Mouse (Mus musculus): Measurements from ENCODE around the gene Mlc1. TPM values are rescaled to one million over a fixed set of nuclear protein-coding genes. Genes with fewer than 3 reads are reported as not detected.

The Mlc1 gene
- total and polyA plus RNA-seq, 2 experiments: not detected

DNA sequence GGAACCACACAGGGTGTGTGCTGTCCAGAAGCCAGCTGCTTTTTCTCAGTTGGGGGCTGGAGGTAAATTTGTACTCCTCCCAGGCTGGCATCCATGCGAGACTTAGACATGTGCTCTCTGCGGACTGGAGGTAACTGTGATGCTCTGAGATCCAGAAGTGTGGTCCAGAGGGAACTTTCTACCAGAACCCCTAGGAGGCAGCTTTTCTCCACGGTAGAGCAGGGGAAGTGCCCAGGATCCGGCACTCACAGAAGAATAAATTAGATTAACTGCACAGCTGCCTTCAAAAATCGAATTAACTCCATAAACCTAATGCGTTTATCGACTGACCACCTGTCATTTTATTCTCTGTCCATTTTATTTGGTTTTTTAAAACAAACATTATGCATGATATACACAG lies 44.7 kb downstream of the Mlc1 start:
- Histone ChIP-seq H3K79me2 (ENCODE audit: control insufficient read depth, insufficient read depth, low read length) (no peaks in the 10 kb centered on the region), H3K4me1 (ENCODE audit: control insufficient read depth, insufficient read depth, low read length) (no peaks in the 10 kb centered on the region), H3K36me3 (ENCODE audit: control insufficient read depth, insufficient read depth, low read length) (no peaks in the 10 kb centered on the region), H3K27ac (replicated peaks; ENCODE audit: insufficient read depth, low read depth, low read length) (no peak overlapping the region), H3K27me3 (ENCODE audit: control insufficient read depth, insufficient read depth, low read length) (no peaks in the 10 kb centered on the region), H3K9ac (ENCODE audit: low read depth, low read length) (no peak overlapping the region), H3K4me3 (ENCODE audit: insufficient read depth, low read depth, low read length) (no peak overlapping the region)
- WGBS: 64% methylated on average over 7 of the region's 7 CpGs
- peak; percentile 17; the same call in 1 of the 2 replicates for TF ChIP-seq CTCF (IDR thresholded peaks at IDR 0.05; ENCODE audit: low read depth, low read length)
- TF ChIP-seq POLR2A (IDR thresholded peaks at IDR 0.05; ENCODE audit: extremely low read depth, insufficient read depth, low read length): no peak
- no peak for DNase-seq (ENCODE audit: extremely low read depth, low read depth, low spot score)

DNA sequence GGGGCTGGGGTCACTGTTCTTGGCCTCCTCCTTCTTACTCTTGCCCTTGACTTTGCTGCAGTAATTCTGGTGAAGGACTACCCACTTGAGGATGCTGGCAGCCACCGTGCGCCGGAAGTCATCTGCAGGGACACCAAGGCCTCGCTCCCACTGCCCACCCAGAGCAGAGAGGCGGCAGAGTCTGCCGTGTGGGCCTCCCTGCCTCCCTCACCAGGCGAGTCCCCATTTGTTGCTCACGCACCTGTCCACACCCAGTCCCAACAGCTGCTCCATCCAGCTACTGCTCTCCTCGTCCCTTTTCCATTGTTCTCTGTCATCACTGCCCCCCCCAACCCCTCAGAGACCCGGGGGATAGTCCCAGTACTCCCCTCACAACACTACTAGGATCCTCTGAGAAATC lies 46.1 kb downstream of the Mlc1 start:
- WGBS: 88% methylated on average over 10 of the region's 10 CpGs
- no peak overlapping the region for H3K4me3 ChIP-seq (ENCODE audit: insufficient read depth, low read depth, low read length)
- H3K27me3 ChIP-seq (ENCODE audit: control insufficient read depth, insufficient read depth, low read length): no peaks in the 10 kb centered on the region
- H3K27ac ChIP-seq (replicated peaks; ENCODE audit: insufficient read depth, low read depth, low read length): no peak overlapping the region
- no peak overlapping the region for H3K9ac ChIP-seq (ENCODE audit: low read depth, low read length)
- DNase-seq (ENCODE audit: extremely low read depth, low read depth, low spot score): no peak
- H3K4me1 ChIP-seq (ENCODE audit: control insufficient read depth, insufficient read depth, low read length): no peaks in the 10 kb centered on the region
- H3K79me2 ChIP-seq (ENCODE audit: control insufficient read depth, insufficient read depth, low read length): no peaks in the 10 kb centered on the region
- H3K36me3 ChIP-seq (ENCODE audit: control insufficient read depth, insufficient read depth, low read length): no peaks in the 10 kb centered on the region
- no peak for TF ChIP-seq CTCF (IDR thresholded peaks at IDR 0.05; ENCODE audit: low read depth, low read length)
- no peak for TF ChIP-seq POLR2A (IDR thresholded peaks at IDR 0.05; ENCODE audit: extremely low read depth, insufficient read depth, low read length)

DNA sequence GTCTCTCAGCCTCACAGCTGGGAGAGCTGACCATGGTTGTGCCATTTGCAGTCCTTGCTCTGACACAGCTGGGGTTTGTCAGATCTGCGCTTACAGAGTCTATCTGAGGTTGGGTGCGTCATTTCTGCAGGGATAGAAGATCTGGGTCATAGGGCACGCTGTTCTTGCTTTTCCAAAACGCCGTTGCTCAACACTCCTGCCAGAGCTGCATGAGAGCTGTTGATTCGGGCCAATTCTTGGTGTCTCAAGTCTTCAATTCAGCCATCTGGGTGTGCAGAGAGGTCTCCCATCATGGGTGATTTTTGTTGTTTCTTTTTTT lies 56.9 kb downstream of the Mlc1 start:
- Histone ChIP-seq H3K27me3 (ENCODE audit: control insufficient read depth, insufficient read depth, low read length) (no peaks in the 10 kb centered on the region), H3K27ac (replicated peaks; ENCODE audit: insufficient read depth, low read depth, low read length) (peak overlapping the region; percentile 84), H3K4me3 (ENCODE audit: insufficient read depth, low read depth, low read length) (no peak overlapping the region), H3K79me2 (ENCODE audit: control insufficient read depth, insufficient read depth, low read length) (no peaks in the 10 kb centered on the region), H3K9ac (ENCODE audit: low read depth, low read length) (peak overlapping the region; percentile 45; the same call in 1 of the 2 replicates), H3K4me1 (ENCODE audit: control insufficient read depth, insufficient read depth, low read length) (peaks cover 24% of the 10 kb centered on the region), H3K36me3 (ENCODE audit: control insufficient read depth, insufficient read depth, low read length) (no peaks in the 10 kb centered on the region)
- peak; percentile 91 for DNase-seq (ENCODE audit: extremely low read depth, low read depth, low spot score)
- 6% methylated on average over 6 of the region's 6 CpGs for WGBS
- TF ChIP-seq POLR2A (IDR thresholded peaks at IDR 0.05; ENCODE audit: extremely low read depth, insufficient read depth, low read length) (no peak), CTCF (IDR thresholded peaks at IDR 0.05; ENCODE audit: low read depth, low read length) (no peak)

DNA sequence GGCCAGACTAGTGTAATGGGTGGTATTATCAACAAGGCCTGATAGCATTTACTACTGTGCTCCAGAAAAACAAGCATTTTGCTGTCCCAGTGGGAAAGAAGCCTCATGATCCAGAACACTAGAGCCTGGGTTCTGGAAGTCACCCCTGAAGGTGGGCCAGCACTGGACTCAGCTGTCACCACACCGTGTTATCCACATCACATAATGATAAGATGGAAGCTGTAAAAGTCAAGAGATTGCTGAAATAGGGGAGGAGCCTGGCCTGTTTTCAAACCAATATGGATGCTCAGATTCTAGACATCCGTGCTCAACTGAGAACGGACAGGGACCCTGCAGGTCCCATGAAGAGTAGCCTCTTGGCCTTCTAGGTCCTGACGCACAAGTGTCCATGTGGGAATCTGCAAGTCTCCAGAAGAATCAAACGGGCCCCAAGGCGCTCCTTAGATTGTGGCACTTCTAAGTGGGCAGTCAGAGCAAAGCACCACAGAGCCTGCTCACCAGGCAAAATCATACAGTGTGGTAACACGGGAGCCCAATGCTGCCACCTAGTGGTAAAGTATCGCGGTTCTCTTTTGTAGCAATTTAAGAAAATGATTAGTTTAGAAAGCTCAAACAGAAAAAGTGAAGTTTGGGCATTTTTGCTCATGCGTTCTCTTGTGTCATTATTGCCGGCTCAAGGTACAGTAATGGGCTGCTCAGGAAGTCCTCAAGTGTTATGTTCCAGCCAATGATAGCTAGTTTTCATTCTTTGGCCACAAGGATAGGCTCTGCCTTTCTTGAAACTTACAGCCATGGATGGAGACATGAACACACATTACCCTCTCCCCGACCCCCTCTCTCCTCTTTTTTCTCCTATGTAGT lies 57.4 kb downstream of the Mlc1 start:
- WGBS: 14% methylated on average over 12 of the region's 12 CpGs
- H3K79me2 ChIP-seq (ENCODE audit: control insufficient read depth, insufficient read depth, low read length): no peaks in the 10 kb centered on the region
- peak overlapping the region; percentile 45; the same call in 1 of the 2 replicates for H3K9ac ChIP-seq (ENCODE audit: low read depth, low read length)
- DNase-seq (ENCODE audit: extremely low read depth, low read depth, low spot score): peak; percentile 82
- H3K27me3 ChIP-seq (ENCODE audit: control insufficient read depth, insufficient read depth, low read length): no peaks in the 10 kb centered on the region
- no peak for TF ChIP-seq POLR2A (IDR thresholded peaks at IDR 0.05; ENCODE audit: extremely low read depth, insufficient read depth, low read length)
- TF ChIP-seq CTCF (IDR thresholded peaks at IDR 0.05; ENCODE audit: low read depth, low read length): peak; percentile 69
- H3K36me3 ChIP-seq (ENCODE audit: control insufficient read depth, insufficient read depth, low read length): no peaks in the 10 kb centered on the region
- H3K27ac ChIP-seq (replicated peaks; ENCODE audit: insufficient read depth, low read depth, low read length): peak overlapping the region; percentile 91
- H3K4me1 ChIP-seq (ENCODE audit: control insufficient read depth, insufficient read depth, low read length): peaks cover 27% of the 10 kb centered on the region
- H3K4me3 ChIP-seq (ENCODE audit: insufficient read depth, low read depth, low read length): no peak overlapping the region

DNA sequence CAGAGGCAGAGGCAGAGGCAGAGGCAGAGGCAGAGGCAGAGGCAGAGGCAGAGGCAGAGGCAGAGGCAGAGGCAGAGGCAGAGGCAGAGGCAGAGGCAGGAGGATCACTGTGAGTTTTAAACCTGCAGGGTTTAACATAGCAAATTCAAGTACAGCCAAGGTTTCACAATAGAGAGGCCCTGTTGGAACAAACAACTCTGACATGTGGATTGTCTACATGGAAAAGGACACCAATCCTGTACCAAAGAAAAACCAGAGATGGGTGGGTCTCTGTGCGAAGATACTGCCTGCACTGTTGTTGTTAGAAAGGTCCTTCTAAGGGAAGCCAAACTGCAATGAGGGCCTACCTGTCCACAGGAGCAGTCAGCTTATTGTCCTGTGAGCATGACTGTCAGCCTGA lies 58.7 kb downstream of the Mlc1 start:
- peak; percentile 87 for DNase-seq (ENCODE audit: extremely low read depth, low read depth, low spot score)
- TF ChIP-seq CTCF (IDR thresholded peaks at IDR 0.05; ENCODE audit: low read depth, low read length): no peak
- TF ChIP-seq POLR2A (IDR thresholded peaks at IDR 0.05; ENCODE audit: extremely low read depth, insufficient read depth, low read length): no peak
- no peaks in the 10 kb centered on the region for H3K27me3 ChIP-seq (ENCODE audit: control insufficient read depth, insufficient read depth, low read length)
- H3K4me1 ChIP-seq (ENCODE audit: control insufficient read depth, insufficient read depth, low read length): peaks cover 27% of the 10 kb centered on the region
- H3K36me3 ChIP-seq (ENCODE audit: control insufficient read depth, insufficient read depth, low read length): no peaks in the 10 kb centered on the region
- H3K27ac ChIP-seq (replicated peaks; ENCODE audit: insufficient read depth, low read depth, low read length): peak overlapping the region; percentile 91
- peak overlapping the region; percentile 32; the same call in 1 of the 2 replicates for H3K9ac ChIP-seq (ENCODE audit: low read depth, low read length)
- WGBS: 28% methylated on average over 1 of the region's 1 CpGs
- H3K4me3 ChIP-seq (ENCODE audit: insufficient read depth, low read depth, low read length): no peak overlapping the region
- no peaks in the 10 kb centered on the region for H3K79me2 ChIP-seq (ENCODE audit: control insufficient read depth, insufficient read depth, low read length)

DNA sequence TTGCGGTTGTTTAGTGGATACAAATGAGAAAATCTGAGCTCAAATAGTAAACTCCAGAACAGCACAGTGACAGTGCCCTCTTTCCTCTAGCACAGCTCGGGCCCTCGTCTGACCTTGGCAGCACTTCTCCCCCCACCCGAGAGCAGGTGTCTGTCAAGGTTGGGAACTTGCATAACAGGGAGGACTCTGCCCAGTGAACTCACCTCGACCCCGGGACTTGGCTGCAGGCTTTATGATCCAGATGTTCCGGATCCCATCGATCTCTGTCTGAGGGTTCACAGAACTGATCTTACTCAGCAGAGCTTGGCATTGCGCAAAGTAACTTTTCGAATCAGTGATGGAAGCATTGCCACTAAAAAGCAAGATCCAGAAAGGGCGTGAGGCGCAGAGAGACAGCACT lies 59.5 kb downstream of the Mlc1 start:
- Histone ChIP-seq H3K27me3 (ENCODE audit: control insufficient read depth, insufficient read depth, low read length) (no peaks in the 10 kb centered on the region), H3K36me3 (ENCODE audit: control insufficient read depth, insufficient read depth, low read length) (no peaks in the 10 kb centered on the region), H3K4me3 (ENCODE audit: insufficient read depth, low read depth, low read length) (no peak overlapping the region), H3K79me2 (ENCODE audit: control insufficient read depth, insufficient read depth, low read length) (no peaks in the 10 kb centered on the region), H3K27ac (replicated peaks; ENCODE audit: insufficient read depth, low read depth, low read length) (peak overlapping the region; percentile 75), H3K4me1 (ENCODE audit: control insufficient read depth, insufficient read depth, low read length) (peaks cover 27% of the 10 kb centered on the region), H3K9ac (ENCODE audit: low read depth, low read length) (peak overlapping the region; percentile 38; the same call in 1 of the 2 replicates)
- peak; percentile 99 for DNase-seq (ENCODE audit: extremely low read depth, low read depth, low spot score)
- no peak; the same call in 1 of the 2 replicates for TF ChIP-seq POLR2A (IDR thresholded peaks at IDR 0.05; ENCODE audit: extremely low read depth, insufficient read depth, low read length)
- 0 out of 2 replicates have a peak, but pooled peaks have one; percentile 2 for TF ChIP-seq CTCF (IDR thresholded peaks at IDR 0.05; ENCODE audit: low read depth, low read length)
- 22% methylated on average over 12 of the region's 12 CpGs for WGBS

Measured in liver, adult 2 months (tissue).